Mouse (Mus musculus): ENCODE data around the gene Nxph3.

The Nxph3 gene

DNA sequence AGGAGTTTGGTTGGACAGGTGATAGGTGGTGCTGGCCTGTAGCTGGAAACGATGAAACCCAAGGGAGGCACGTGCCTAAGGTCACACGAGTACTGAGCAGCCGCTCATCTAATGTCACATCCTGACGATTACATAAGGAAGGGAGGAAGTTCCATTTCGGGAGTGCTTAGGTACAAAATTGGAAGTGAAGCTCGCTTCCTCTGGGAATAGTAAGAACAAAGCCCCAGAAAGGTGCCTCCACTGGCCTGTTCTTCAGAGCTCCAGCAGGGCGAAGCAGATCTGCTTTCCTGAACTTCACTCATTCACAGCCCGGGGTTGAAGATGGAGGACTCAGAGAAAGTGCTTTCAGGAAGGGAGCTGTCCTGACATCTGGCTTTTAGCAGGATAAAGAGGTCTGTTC, 20.4 kb downstream of the Nxph3 start:
- peak; percentile 64 for ATAC-seq (ENCODE audit: low TSS enrichment)

DNA sequence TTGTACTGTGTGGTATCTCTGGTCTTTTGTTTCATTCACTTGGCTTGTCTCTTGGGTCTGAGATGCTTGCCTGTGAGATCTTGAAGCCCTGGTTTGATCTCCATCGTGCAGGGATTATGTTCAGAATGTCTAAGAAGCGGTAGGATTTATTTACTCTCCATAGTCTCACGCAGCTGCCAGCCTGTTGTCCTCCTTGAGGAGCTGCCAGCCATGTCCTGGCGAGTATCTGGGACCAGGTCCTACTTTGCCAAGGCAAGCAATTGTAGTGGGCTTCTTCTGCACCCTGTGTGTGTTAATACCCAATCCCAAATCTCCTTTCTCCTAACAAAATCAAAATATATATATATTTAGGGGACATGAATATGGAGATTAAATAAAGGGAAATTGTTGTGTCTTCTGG, 21.4 kb downstream of the Nxph3 start:
- ATAC-seq (ENCODE audit: low TSS enrichment), result no peak

DNA sequence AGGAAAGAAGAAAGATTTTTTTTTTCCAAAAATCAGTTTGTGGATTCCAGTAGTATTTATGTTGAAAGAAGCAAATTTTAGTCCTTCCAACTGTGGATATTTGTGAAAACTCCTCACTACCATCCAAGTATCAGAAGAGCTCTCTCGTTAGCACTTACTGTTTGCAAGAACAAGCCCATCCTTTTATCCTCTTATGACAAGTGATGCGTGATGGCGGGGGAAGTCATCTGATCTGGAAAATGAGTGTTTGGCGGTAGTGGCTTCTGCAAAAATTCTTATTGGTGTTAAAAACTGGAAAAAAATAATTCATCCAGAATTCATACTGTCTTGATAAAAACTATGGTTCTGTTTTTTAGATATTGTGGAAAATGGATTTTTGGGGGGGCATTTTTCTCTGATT, 22.1 kb downstream of the Nxph3 start:
- ATAC-seq (ENCODE audit: low TSS enrichment), result no peak

DNA sequence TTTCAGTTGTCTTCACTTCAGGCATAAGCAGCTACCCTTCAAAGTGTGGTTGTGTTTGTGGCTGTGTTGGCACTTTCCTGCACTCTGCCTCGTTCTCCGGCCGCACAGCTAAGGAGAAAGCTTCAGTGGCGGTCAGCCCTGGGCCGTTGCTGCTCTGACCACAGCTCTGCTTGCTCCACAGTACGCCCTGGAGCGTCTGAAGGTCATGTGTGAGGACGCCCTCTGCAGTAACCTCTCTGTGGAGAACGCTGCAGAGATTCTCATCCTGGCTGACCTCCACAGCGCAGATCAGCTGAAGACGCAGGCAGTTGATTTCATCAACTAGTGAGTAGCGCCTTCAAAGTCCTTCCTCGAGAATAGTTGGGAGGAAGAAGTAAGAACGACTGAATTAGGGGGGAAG, 24.3 kb downstream of the Nxph3 start:
- ATAC-seq (ENCODE audit: low TSS enrichment), result no peak

DNA sequence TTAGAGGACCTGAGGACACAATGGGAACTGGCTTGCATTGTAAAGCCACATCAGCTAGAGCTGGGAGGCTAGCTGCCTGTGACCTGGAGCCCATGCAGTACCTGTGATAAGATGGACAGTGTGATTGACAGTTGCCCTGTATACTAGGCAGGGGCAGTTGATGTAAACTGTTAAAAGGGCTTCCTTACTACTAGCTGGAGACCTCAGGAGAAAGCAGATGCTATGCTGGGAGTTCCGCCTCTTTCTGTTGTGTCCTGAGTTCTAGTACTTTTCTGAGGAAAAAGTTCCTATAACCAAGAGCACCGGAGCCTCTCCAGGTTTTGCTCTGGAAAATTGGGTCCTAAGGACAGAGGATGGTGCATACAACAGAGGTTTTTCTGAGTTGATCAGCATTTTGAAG, 27.1 kb downstream of the Nxph3 start:
- ATAC-seq (ENCODE audit: low TSS enrichment), result no peak

DNA sequence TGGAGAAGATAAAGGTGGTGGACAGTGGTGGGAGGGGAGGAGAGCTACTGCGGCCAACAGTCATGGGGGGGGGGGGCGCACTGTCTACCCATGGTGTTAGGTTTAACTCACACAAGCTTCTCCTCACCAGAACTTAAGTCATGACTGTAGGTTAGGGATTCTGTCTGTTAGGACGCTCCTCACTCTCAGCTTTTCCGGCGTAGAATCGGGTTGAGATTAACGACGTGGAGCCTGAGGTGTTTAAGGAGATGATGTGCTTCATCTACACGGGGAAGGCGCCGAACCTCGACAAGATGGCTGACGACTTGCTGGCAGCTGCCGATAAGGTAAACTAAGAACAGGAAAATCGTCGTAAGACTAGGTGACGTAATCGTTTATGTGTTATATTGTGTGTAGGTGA, 28.7 kb downstream of the Nxph3 start:
- no peak for ATAC-seq (ENCODE audit: low TSS enrichment)

DNA sequence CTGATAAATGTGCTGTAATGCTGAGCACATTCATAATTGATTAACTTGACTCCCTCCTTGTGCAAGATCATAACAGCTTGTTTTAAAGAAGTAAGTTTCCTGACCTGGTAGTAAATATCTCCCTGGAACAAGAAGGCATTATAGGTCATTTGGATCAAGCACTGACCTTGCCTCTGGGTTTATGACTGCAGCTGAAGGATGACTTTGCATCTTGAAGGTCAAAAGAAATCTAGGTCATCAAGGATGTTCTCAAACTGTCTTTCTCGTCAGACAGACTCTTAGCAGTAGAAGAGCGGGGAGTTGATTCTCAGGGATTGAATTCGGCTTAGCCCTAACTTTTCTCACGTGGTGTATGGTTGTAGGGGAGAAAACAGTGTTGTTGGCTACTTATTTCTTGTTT, 33.7 kb downstream of the Nxph3 start:
- no peak for ATAC-seq (ENCODE audit: low TSS enrichment)

DNA sequence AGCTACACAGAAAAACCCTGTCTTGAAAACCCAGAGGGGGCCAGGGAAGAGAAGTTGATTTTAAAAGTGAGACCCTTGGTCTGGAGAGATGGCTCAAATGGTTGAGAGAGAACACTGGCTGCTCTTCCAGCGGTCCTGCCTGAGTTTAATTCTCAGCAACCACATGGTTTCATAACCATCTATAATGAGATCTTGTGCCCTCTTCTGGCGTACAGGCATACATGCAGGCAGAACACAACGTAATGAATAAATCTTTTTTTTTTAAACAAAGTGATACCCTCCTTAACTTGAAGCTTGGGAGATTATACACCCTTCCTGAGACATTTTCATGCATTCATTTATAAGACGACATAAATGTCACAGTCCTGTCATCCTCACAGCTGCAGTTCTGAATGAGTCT, 34.9 kb downstream of the Nxph3 start:
- ATAC-seq (ENCODE audit: low TSS enrichment), result no peak

DNA sequence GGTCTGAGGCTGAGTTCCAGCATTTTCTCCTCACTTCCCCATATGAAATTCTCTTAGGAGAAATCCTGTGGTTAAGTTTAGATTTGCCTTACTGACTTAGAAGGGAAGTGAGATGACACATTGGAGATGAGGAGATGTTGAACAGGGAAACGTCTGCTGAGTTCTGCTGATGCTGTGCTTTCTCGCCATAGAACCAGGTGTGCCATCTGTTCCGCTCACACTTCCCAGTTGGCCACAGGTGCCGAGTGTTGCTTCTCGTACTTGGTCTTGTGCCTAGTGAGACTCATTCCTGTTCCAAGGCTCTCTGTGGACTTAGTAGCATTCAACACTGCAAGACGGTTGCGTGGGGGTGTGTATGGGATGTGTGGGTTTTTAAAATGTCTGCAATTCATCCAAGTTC, 38.0 kb downstream of the Nxph3 start:
- peak; percentile 98 for ATAC-seq (ENCODE audit: low TSS enrichment)

DNA sequence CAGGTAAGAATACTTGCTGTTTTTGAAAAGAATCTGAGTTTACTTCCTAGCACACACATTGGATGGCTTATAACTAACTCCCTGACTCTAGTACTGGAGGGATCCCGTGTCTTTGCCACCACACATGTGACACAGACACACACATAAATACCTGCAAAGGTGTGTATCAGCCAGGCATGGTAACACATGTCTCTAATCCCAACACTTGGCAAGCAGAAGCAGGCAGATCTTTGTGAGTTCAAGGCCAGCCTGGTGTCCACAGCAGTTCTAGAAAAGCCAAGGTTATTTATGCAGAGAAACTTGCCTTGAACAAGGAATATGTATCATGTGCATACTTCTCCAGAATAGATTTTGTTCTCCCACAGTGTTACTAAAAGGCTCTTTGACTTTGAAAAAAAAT, 40.9 kb downstream of the Nxph3 start:
- no peak for ATAC-seq (ENCODE audit: low TSS enrichment)

DNA sequence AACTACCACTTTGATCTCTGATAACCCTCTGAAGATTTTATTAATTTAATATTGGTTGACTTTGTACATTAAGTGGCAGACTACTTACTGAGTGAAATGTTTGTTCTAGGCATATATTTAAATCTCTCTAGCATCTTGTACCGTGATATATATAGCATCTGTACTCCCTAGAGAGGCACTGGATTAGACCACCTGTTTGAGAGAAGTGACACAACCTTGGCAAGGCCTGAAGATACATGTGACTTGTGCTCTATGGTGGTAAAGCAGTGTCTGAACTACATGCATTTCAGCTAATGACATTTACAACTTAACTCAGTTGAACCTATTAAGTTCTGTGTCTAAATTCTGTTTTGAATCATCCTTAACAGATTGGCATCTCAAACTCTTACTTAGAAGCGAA, 41.4 kb downstream of the Nxph3 start:
- ATAC-seq (ENCODE audit: low TSS enrichment), result no peak

DNA sequence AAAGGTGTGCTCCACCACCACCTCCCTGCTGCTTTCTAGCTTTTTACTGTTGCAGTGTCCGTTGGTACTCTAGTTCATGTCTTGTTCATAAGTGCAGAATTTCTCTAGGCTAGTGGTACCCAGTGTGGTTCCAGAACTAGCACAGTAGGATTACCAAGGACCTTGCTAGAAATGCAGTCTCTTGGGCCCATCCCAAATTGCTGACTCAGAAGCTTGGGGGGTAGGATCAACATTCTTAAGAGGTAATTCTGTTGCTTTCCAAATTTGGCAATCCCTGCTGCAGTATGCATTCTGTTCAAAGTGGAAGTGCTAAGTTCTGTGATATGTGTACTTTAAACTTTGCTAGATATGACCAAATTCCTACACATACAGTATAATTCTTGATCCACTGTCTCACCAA, 46.6 kb downstream of the Nxph3 start:
- no peak for ATAC-seq (ENCODE audit: low TSS enrichment)

DNA sequence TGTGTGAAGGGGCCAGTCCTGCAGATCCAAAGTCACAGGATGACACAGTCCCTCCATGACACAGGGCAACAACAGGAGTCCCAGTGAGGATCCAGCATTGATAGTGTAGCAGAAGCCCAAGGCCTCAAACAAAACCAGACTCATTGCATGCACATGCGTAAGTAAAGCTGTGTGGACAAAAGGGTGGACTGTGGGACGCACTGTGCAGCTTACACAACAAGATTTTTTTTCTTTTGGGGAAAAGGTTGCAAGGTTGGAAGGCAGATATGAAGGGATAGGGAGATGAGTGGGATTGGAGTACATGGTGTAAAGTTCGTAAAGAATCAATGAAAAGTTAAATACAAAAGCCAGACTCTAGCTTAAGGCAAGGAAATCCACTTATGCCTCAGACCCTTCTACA, 52.2 kb downstream of the Nxph3 start:
- ATAC-seq (ENCODE audit: low TSS enrichment), result no peak

DNA sequence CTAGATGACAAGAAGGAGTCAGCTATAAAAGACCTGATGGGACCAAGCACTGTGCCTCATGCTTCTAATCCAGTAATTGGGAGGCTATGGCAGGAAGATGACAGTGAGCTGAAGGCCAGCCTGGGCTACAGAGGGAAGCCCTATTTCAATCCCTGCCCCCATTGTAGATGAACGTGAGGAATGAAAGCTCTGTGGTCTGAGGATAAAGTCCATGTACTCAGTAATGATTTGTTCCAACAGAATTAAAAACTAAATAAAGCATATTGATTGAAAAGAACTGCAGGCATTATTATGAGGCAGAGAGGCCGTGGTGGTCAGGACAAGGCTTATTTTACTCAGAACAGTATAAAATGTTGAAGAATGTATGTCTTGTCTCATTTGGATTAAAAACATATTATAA, 53.5 kb downstream of the Nxph3 start:
- no peak for ATAC-seq (ENCODE audit: low TSS enrichment)

All from frontal cortex, adult (tissue).